Mouse (Mus musculus) brain, embryonic 18.5 days (tissue): ENCODE measurements around the gene BC005561.
"Not testable (repeated sequence)": the region's sequence is repeated elsewhere in the genome, so short reads cannot be mapped to it uniquely, and the experiment has no call there.

Experiments
- DNase-seq: peaks from one replicate; pipeline ENCODE4 v3.0.0-alpha.2; 2012; ENCODE audit warnings: low read depth, low spot score

The BC005561 gene

GRCm38 (mm10) chr5:104508195-104508891 lies at the start of gene BC005561:
BC005561 (plus strand) TSS chr5:104508352.
- peak; percentile 63 for DNase-seq

GRCm38 (mm10) chr5:104458832-104459705 lies 49.1 kb upstream of the BC005561 start, which contains the start of gene Pkd2:
Pkd2 (plus strand) TSS chr5:104459450.
- DNase-seq, result no peak

GRCm38 (mm10) chr5:104459706-104460455 lies 48.3 kb upstream of the BC005561 start:
- DNase-seq, result no peak

GRCm38 (mm10) chr5:104460456-104460838 lies 47.7 kb upstream of the BC005561 start:
- no peak for DNase-seq

GRCm38 (mm10) chr5:104460856-104461255 lies 47.3 kb upstream of the BC005561 start:
- DNase-seq, result no peak

GRCm38 (mm10) chr5:104465279-104465678 lies 42.9 kb upstream of the BC005561 start:
- DNase-seq, result no peak

GRCm38 (mm10) chr5:104465731-104466130 lies 42.4 kb upstream of the BC005561 start:
- DNase-seq, result no peak

- no peak for DNase-seq
Measured at GRCm38 (mm10) chr5:104466816-104467215, 41.3 kb upstream of the BC005561 start.

- no peak for DNase-seq
Measured at GRCm38 (mm10) chr5:104468586-104468985, 39.6 kb upstream of the BC005561 start.

GRCm38 (mm10) chr5:104470981-104471391 lies 37.2 kb upstream of the BC005561 start:
- DNase-seq, result no peak

GRCm38 (mm10) chr5:104472371-104472770 lies 35.8 kb upstream of the BC005561 start:
- no peak for DNase-seq

- no peak for DNase-seq
Measured at GRCm38 (mm10) chr5:104480367-104480766, 27.8 kb upstream of the BC005561 start.

- no peak for DNase-seq
Measured at GRCm38 (mm10) chr5:104482856-104483255, 25.3 kb upstream of the BC005561 start.

GRCm38 (mm10) chr5:104491561-104491960 lies 16.6 kb upstream of the BC005561 start:
- no peak for DNase-seq

- DNase-seq, result no peak
Measured at GRCm38 (mm10) chr5:104504883-104505282, 3.3 kb upstream of the BC005561 start.

GRCm38 (mm10) chr5:104507829-104508194 lies 340 bp upstream of the BC005561 start:
- peak; percentile 0 for DNase-seq

- no peak for DNase-seq
Measured at GRCm38 (mm10) chr5:104511211-104511610, 3.1 kb downstream of the BC005561 start.

- no peak for DNase-seq
Measured at GRCm38 (mm10) chr5:104538612-104539011, 30.5 kb downstream of the BC005561 start.

- DNase-seq, result no peak
Measured at GRCm38 (mm10) chr5:104539331-104539730, 31.2 kb downstream of the BC005561 start.

GRCm38 (mm10) chr5:104568079-104568478 lies 59.9 kb downstream of the BC005561 start:
- not testable (repeated sequence) for DNase-seq

- peak; percentile 2 for DNase-seq
Measured at GRCm38 (mm10) chr5:104570766-104571165, 62.6 kb downstream of the BC005561 start.
